Mouse (Mus musculus): ENCODE measurements around the gene Tm2d1. TPM values are rescaled to one million over a fixed set of nuclear protein-coding genes. Genes with fewer than 3 reads are reported as not detected.
A peak's percentile ranks its signal among the peaks of the same experiment; 100 is the strongest.

Tm2d1 gene
- polyA plus RNA-seq, 3 experiments from 2014 or later, result 34.9 to 49.3 (median 43.3) TPM

- peak; percentile 50 for ATAC-seq
Measured at GRCm38 (mm10) chr4:98321371-98322111, 61.6 kb downstream of the Tm2d1 start.

GRCm38 (mm10) chr4:98318769-98319168 is 64.3 kb downstream of the Tm2d1 start:
- ATAC-seq, result no peak

- no peak for ATAC-seq
Measured at GRCm38 (mm10) chr4:98317149-98317548, 66.0 kb downstream of the Tm2d1 start.

Other genes with a start within 250 kb of the Tm2d1 start
- 10 to 100 TPM in 2 of 3 experiments, 1 to 10 TPM in 1; 7.2 to 26.4 (median 22.9) TPM for gene Patj, start 12.5 kb upstream of the Tm2d1 start, polyA plus RNA-seq (2017; shearing (Covaris generic))

Measured in inflammation-experienced regulatory T-cells, adult 6 months (primary cell).